Mouse (Mus musculus) ES-E14 (cell line): Measurements from ENCODE around the gene U2af1. TPM values are rescaled to one million over a fixed set of nuclear protein-coding genes. Genes with fewer than 3 reads are reported as not detected.

Source experiments
- DNase-seq: peaks from one replicate; pipeline ENCODE4 v3.0.0-alpha.2; 2013; ENCODE audit warnings: low read depth, low spot score
- H3K27ac ChIP-seq: 2 replicates; pipeline ENCODE4 v1.5.1; 2012; ENCODE audit warnings: low read depth, mild to moderate bottlenecking, low read length, moderate library complexity, mixed read lengths; ENCODE audit not compliant: poor library complexity, insufficient read depth, severe bottlenecking
- H3K36me3 ChIP-seq: 2 replicates; pipeline ENCODE4 v1.6.1; 2012; ENCODE audit warnings: mild to moderate bottlenecking, low read length, moderate library complexity, mixed read lengths; ENCODE audit not compliant: control insufficient read depth, poor library complexity, insufficient read depth, severe bottlenecking
- H3K4me1 ChIP-seq, 2 experiments: fragments of 150-350 bp in 1 of 2; sonication (generic) in 1 of 2; 2 replicates each; pipeline ENCODE4 v1.6.1; 2012; ENCODE audit warnings: low read length in 2 of 2, mild to moderate bottlenecking in 1 of 2, mixed read lengths in 1 of 2; ENCODE audit not compliant: control insufficient read depth in 2 of 2, insufficient read depth in 2 of 2, poor library complexity in 1 of 2
- H3K4me3 ChIP-seq, 2 experiments: fragments of 150-350 bp in 1 of 2; sonication (generic) in 1 of 2; 2 replicates each; pipeline ENCODE4 v1.5.1; 2012; ENCODE audit warnings: low read length in 2 of 2, low read depth in 1 of 2, mild to moderate bottlenecking in 1 of 2, mixed read lengths in 1 of 2; ENCODE audit not compliant: insufficient read depth in 1 of 2, poor library complexity in 1 of 2, severe bottlenecking in 1 of 2
- H3K9ac ChIP-seq: 2 replicates; pipeline ENCODE4 v1.6.1; 2012; ENCODE audit warnings: low read depth, mild to moderate bottlenecking, low read length, mixed read lengths; ENCODE audit not compliant: poor library complexity, insufficient read depth, severe bottlenecking
- H3K9me3 ChIP-seq: fragments of 150-350 bp; sonication (generic); 2 replicates; pipeline ENCODE4 v1.6.1; 2012; ENCODE audit warnings: low read depth, mild to moderate bottlenecking, low read length; ENCODE audit not compliant: control insufficient read depth, insufficient read depth
- CHD2 ChIP-seq: IDR thresholded peaks from 2 replicates; pipeline ENCODE4 v1.6.1; 2014; ENCODE audit warnings: mild to moderate bottlenecking, low read depth, low read length, inconsistent platforms
- HCFC1 ChIP-seq: IDR thresholded peaks from 2 replicates; pipeline ENCODE4 v1.6.1; 2012; ENCODE audit warnings: low read length, inconsistent platforms, borderline replicate concordance; ENCODE audit not compliant: insufficient read depth
- MAFK ChIP-seq: IDR thresholded peaks from 2 replicates; pipeline ENCODE4 v1.6.1; 2014; ENCODE audit warnings: mild to moderate bottlenecking, low read depth, low read length, inconsistent platforms; ENCODE audit not compliant: insufficient read depth
- ZC3H11A ChIP-seq: IDR thresholded peaks from 2 replicates; pipeline ENCODE4 v1.6.1; 2012; ENCODE audit warnings: low read depth, mild to moderate bottlenecking, inconsistent platforms, low read length, borderline replicate concordance
- ZNF384 ChIP-seq: IDR thresholded peaks from 2 replicates; pipeline ENCODE4 v1.6.1; 2012; ENCODE audit warnings: low read depth, low read length, inconsistent platforms
- in situ Hi-C, 2 experiments: fragments of 600-800 bp; cut with MboI; formaldehyde crosslinking; loops; one replicate each; pipeline ENCODE4 v1.15.1; 2025; ENCODE audit warnings: low sequenced_read_pairs in 2 of 2, inconsistent platforms in 1 of 2; ENCODE audit not compliant: unreplicated experiment in 2 of 2
- total RNA-seq: library from RNA; depleted of rRNA; stranded (reverse); fragments of 300-350 nt; gene quantifications from 2 replicates; pipeline ENCODE4 v1.2.3, GENCODE M21; 2012

Gene U2af1
- total RNA-seq, 1 experiment, result 238 TPM

GRCm38 (mm10) chr17:31680450-31680849 lies 21.8 kb upstream of the U2af1 start:
- Histone ChIP-seq H3K27ac (no peak overlapping the region), H3K9me3 (no peaks in the 10 kb centered on the region), H3K9ac (no peak overlapping the region), H3K4me1 (no peaks in the 10 kb centered on the region; a peak in 1 of 4 replicates), H3K4me3 (no peak overlapping the region), H3K36me3 (no peaks in the 10 kb centered on the region)
- no peak for DNase-seq
- in situ Hi-C loops, result loop anchor here in 1 of 2 experiments (10.0 kb wide), 1 partner anchor 344 kb away; no protein-coding TSS in a partner anchor
- TF ChIP-seq CHD2, result no peak
- no peak for TF ChIP-seq MAFK

GRCm38 (mm10) chr17:31677507-31677906 lies 18.8 kb upstream of the U2af1 start, which contains the start of gene Cryaa:
Cryaa (plus strand) TSS chr17:31677807.
- Histone ChIP-seq H3K36me3 (no peaks in the 10 kb centered on the region), H3K27ac (no peak within 1 kb of the TSS)

GRCm38 (mm10) chr17:31674426-31674825 lies 15.7 kb upstream of the U2af1 start:
- in situ Hi-C loops, result no loop called here
- no peak for DNase-seq
- Histone ChIP-seq H3K9me3 (no peaks in the 10 kb centered on the region), H3K9ac (no peak overlapping the region), H3K4me3 (no peak overlapping the region), H3K36me3 (no peaks in the 10 kb centered on the region), H3K4me1 (no peaks in the 10 kb centered on the region; a peak in 1 of 4 replicates), H3K27ac (no peak overlapping the region)
- TF ChIP-seq MAFK (no peak), CHD2 (no peak), HCFC1 (no peak), ZC3H11A (no peak), ZNF384 (no peak)

More at GRCm38 (mm10) chr17:31677507-31677906, 18.8 kb upstream of the U2af1 start, which contains the start of gene Cryaa:
- H3K4me3 ChIP-seq, result no peak within 1 kb of the TSS
- H3K9me3 ChIP-seq, result no peaks in the 10 kb centered on the region
- in situ Hi-C loops, result no loop called here
- TF ChIP-seq CHD2, result no peak
- no peak for TF ChIP-seq ZC3H11A
- no peak for TF ChIP-seq MAFK
- no peak for TF ChIP-seq ZNF384
- no peak for TF ChIP-seq HCFC1
- DNase-seq, result no peak
- H3K4me1 ChIP-seq, result no peaks in the 10 kb centered on the region; a peak in 1 of 4 replicates
- no peak within 1 kb of the TSS for H3K9ac ChIP-seq

- Histone ChIP-seq H3K9me3 (no peaks in the 10 kb centered on the region), H3K4me1 (no peaks in the 10 kb centered on the region), H3K9ac (no peak overlapping the region), H3K27ac (no peak overlapping the region), H3K4me3 (no peak overlapping the region), H3K36me3 (no peaks in the 10 kb centered on the region)
- TF ChIP-seq ZNF384 (no peak), CHD2 (no peak), ZC3H11A (no peak)
- in situ Hi-C loops, result no loop called here
- no peak for DNase-seq
Measured at GRCm38 (mm10) chr17:31672279-31672678, 13.6 kb upstream of the U2af1 start.

GRCm38 (mm10) chr17:31671698-31672097 lies 13.0 kb upstream of the U2af1 start:
- Histone ChIP-seq H3K27ac (no peak overlapping the region), H3K4me3 (no peak overlapping the region), H3K9ac (no peak overlapping the region), H3K9me3 (no peaks in the 10 kb centered on the region), H3K36me3 (no peaks in the 10 kb centered on the region), H3K4me1 (no peaks in the 10 kb centered on the region)
- in situ Hi-C loops, result no loop called here
- no peak for DNase-seq
- TF ChIP-seq CHD2 (no peak), ZNF384 (no peak), MAFK (no peak), ZC3H11A (no peak), HCFC1 (no peak)
